Comparison of ENCODE assay signal across 18 mouse cellular contexts in genomic region chr9:8249542-8249941, GRCm38 (mm10).
DNase-seq lines count a peak whose midpoint lies in the region; ATAC-seq lines count a peak whose summit lies in the region.
"Had no signal": no experiment of that assay in that cellular context is flagged by ENCODE, and none has a peak within 500 bp of the region (broad histone marks: within the 10 kb centered on the region; RNA-seq: fewer than 3 reads in every experiment).

No protein-coding gene starts in this region.

- H3K27ac ChIP-seq in lung, embryonic 15.5 days, result no peak overlapping the region
- 0 out of 2 replicates have a peak overlapping the region, but pooled peaks have one; percentile 17 for H3K27ac ChIP-seq in brown adipose tissue, adult 24 weeks (replicated peaks; ENCODE audit: low read depth, low read length)
- H3K27ac ChIP-seq: embryonic facial prominence, embryonic 15.5 days; forebrain, embryonic 15.5 days; heart, adult 2 months; hindbrain, embryonic 10.5 days; hindbrain, embryonic 14.5 days had no signal

- no peaks in the 10 kb centered on the region for H3K4me1 ChIP-seq in lung, embryonic 15.5 days
- H3K4me1 ChIP-seq in brown adipose tissue, adult 24 weeks (ENCODE audit: control insufficient read depth, insufficient read depth, insufficient read length, low read length), result no peaks in the 10 kb centered on the region
- H3K4me1 ChIP-seq: embryonic facial prominence, embryonic 15.5 days; forebrain, embryonic 15.5 days; heart, embryonic 12.5 days; hindbrain, embryonic 10.5 days had no signal

- WGBS in lung, embryonic 15.5 days, result 47% methylated on average over 3 of the region's 3 CpGs

- no peaks in the 10 kb centered on the region for H3K9me3 ChIP-seq in lung, embryonic 15.5 days
- H3K9me3 ChIP-seq: embryonic facial prominence, embryonic 15.5 days; forebrain, embryonic 15.5 days; heart, embryonic 12.5 days; hindbrain, embryonic 10.5 days had no signal

- H3K4me3 ChIP-seq in lung, embryonic 15.5 days, result no peak overlapping the region
- no peak overlapping the region for H3K4me3 ChIP-seq in brown adipose tissue, adult 24 weeks (ENCODE audit: insufficient read depth, low read depth, low read length)
- H3K4me3 ChIP-seq: embryonic facial prominence, embryonic 15.5 days; forebrain, embryonic 15.5 days; heart, adult 2 months; heart, embryonic 12.5 days; hindbrain, embryonic 10.5 days had no signal

- ATAC-seq in lung, embryonic 15.5 days (ENCODE audit: borderline replicate concordance, extremely low read depth, low FRiP score, low TSS enrichment), result peak; percentile 49; the same call in 1 of the 2 replicates
- ATAC-seq: forebrain, embryonic 15.5 days had no signal

- H3K9ac ChIP-seq in lung, embryonic 15.5 days, result no peak overlapping the region
- H3K9ac ChIP-seq: embryonic facial prominence, embryonic 15.5 days; forebrain, embryonic 15.5 days; heart, embryonic 12.5 days; hindbrain, embryonic 14.5 days had no signal

- H3K4me2 ChIP-seq in lung, embryonic 15.5 days, result no peak overlapping the region
- H3K4me2 ChIP-seq: embryonic facial prominence, embryonic 15.5 days; forebrain, embryonic 15.5 days; heart, embryonic 12.5 days; hindbrain, embryonic 14.5 days had no signal

- no peaks in the 10 kb centered on the region for H3K36me3 ChIP-seq in lung, embryonic 15.5 days
- H3K36me3 ChIP-seq: embryonic facial prominence, embryonic 15.5 days; forebrain, embryonic 15.5 days; heart, embryonic 12.5 days; hindbrain, embryonic 10.5 days had no signal

- H3K27me3 ChIP-seq in lung, embryonic 15.5 days, result no peaks in the 10 kb centered on the region
- H3K27me3 ChIP-seq: embryonic facial prominence, embryonic 15.5 days; forebrain, embryonic 15.5 days; heart, embryonic 12.5 days had no signal

- no peak for DNase-seq in lung, postnatal 4 days
- peak; percentile 22 for DNase-seq in Muller cell, postnatal 12 days (ENCODE audit: inconsistent ontology term)
- DNase-seq in lung, postnatal 36 days, result peak; percentile 30
- DNase-seq in right cerebral cortex, postnatal 10 days (ENCODE audit: low spot score in 2 of 2), result no peak
- no peak for DNase-seq in kidney, adult 9 months
- DNase-seq: adrenal gland, postnatal 14 days; cerebellum, adult 2 months; cerebellum, postnatal 10 days; embryo, embryonic 11 days; gastrocnemius, postnatal 10 days; heart, adult 2 months had no signal

Comparison
In these comparisons a context has a peak if more than half of its experiments do, and no peak if none do; other contexts are left out.
1. DNase-seq: peak in Muller cell, postnatal 12 days (single experiment) and lung, postnatal 36 days (single experiment); none in lung, postnatal 4 days (0 of 2), right cerebral cortex, postnatal 10 days (0 of 2) and kidney, adult 9 months (single experiment).